Mouse (Mus musculus): Measurements from ENCODE around the gene Dnah8.
"Not testable (repeated sequence)": the region's sequence is repeated elsewhere in the genome, so short reads cannot be mapped to it uniquely, and the experiment has no call there.

The Dnah8 gene

DNA sequence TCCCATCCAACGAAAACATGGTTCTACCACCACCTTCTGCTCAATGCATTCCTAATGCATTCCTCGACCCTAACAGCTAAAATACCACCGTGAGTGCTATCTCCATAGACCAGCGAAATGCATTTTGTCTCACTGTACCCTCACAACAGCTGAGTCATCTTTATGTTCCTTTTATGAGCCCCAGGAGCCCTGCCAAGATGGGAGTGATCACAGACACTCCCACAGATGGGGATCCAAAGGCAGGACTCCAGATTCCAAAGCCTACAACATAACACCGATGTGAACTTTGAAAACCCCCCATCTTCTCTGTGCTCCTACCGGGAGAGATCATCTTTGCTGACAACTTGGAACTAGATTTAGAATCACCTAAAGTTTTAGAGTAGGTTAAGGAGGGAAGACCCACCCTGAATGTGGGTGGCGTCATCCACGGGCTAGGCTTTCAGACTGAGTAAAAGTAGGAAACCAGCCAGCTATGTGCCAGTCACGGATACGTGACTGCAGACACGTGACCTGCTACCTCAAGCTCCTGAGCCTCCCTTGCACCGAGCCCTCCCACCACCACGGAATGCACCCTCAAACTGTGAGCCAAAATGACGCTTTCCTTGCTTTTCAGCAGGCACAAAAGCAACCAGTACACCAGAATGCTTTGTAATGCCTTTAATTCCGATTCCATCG is 14.7 kb upstream of the Dnah8 start:
- peak; percentile 44 for DNase-seq

GRCm38 (mm10) chr17:30609980-30610307 is 14.2 kb upstream of the Dnah8 start:
- DNase-seq = no peak

DNA sequence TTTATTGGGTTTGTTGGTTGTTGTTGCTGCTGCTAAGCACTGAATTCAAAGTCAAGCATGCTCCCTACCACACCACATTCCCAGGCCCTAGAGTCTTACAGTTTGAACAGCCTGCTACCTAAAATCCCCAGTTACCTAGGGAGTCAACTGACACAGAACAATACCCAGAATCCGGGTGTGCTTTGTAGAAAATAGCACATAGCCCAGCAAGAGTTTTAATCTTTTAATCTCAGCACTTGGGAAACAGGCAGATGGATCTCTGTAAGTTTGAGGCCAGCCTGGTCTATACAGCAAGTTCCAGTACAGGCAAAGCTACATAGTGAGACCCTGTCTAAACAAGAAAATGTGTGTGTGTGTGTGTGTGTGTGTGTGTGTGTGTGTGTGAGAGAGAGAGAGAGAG is 13.4 kb upstream of the Dnah8 start:
- DNase-seq = no peak

DNA sequence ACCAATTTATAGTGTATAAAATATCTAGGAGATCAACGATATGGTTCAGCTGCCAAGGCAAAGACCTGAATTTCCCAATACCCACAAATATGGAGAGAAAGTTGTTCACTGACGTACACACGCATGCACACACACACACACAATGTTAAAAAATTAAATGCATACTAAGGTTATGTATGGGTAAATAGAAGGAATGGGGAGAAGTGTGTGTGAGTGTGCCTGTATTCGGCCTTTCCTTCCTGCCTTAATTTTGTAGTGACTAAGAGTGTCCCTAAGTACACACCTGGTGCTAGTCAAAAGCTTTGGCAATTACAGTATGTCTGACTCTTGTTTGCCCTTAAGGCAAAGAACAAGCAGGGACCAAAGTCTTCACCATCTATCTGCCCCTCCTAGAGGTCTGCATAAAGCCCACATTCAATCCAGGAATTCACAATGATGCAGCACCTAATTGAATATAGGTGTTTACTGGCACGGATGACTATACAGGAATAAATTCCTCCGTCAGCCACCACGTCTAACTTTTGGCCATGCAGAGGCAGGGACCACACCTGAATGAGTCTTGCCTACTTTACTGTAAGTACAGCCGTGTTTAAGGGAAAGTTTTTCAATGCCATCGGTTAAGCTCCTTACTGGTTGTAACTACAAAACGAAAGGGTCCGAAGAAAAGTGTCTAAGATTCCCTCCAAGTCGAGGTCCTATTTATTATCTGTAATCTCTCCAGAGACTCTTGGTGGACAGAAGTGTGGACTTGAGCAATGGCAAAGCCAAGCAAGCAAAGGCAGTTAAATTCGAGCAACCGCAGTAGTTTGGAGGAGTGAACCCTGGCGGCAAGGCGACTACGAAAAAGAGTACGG is 12.7 kb upstream of the Dnah8 start:
- no peak for DNase-seq

DNA sequence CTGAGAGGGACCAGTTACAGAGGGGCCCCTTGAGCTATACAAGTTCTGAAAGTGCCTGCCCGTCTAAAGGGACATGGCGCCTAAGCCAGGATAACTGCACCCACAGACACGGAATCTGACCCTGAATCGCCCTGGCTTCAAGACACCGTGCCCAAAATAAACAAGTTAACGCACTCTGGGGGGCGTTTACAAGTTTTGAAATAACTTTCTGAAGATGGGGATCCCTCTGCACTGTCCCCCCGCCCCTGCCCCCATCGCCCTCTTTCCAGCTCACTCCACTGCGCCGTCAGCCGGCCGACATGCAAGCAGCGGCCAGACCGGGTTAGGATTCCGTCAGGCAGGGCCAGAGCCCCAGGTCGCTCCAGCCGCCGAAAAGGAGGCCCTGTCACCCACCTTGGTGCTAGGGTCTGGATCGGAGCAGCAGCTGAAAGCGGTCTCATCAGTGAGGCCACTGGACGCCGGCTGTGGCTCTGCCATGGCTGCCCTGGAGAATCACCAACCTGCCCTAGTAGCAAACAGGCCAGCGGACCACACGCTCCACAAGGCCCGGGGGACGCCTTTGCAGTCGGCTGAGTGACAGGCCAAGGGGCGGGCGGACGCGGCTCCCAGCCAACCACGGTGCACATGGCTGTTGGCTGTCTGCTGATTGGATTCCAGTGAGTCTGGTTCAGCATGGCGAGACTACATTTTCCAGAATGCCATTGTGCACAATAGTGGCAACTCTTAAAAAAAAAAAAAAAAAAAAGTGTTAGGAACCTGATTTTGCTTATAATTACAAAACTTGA is 11.9 kb upstream of the Dnah8 start:
- DNase-seq = peak; percentile 100

DNA sequence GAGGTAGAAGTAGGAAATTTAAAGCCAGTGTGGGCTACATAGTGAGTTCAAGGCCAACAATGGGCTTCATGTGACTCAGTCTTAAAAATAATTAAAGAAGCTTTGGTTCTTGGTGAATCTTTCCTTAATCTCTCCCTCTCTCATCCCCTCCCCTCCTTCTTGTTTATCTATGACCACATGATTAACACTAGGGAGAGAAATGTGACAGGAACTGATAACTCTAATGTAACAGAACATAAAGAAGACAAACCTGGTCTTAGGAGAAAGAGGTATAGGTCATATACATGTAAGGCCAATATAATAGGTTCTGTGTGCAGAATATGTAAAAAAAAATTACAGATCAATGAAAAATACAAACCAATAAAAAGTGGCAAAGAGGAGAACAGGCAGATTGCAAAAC is 10.8 kb upstream of the Dnah8 start:
- DNase-seq = no peak

- no peak for DNase-seq
Measured at GRCm38 (mm10) chr17:30616203-30616602, 8.0 kb upstream of the Dnah8 start.

DNA sequence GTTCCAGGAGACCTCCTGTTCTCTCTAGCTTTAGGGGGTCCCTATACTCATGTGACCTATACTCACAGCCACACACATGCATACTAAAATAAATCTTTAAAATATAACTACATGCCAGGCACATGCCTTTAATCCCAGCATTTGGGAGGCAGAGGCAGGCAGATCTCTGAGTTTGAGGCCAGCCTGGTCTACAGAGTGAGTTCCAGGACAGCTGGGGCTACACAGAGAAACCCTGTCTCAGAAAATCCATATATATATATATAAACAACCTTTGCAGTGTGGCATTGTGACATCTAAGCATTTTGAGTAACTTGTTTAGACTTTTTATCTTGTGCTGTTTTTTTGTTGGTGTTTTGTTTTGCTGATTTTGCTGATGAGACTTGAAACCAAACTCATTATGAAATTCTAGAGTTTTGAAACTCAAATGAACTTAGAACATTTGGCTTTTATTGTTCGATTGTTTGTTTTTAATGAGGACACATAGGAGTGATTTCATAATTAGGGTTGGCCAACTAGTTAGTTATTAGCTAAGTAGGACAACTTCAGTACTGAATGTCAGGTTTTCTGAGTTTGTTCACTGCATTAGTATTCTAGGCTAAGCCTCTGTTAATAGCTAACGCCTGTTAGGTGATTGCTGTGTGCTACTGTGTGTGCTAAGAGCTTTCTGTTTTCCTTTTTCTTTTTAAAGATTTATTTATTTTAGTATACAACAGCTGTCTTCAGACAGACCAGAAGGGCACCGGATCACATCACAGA is 5.8 kb upstream of the Dnah8 start:
- DNase-seq = no peak

GRCm38 (mm10) chr17:30619153-30619552 is 5.0 kb upstream of the Dnah8 start:
- no peak for DNase-seq

DNA sequence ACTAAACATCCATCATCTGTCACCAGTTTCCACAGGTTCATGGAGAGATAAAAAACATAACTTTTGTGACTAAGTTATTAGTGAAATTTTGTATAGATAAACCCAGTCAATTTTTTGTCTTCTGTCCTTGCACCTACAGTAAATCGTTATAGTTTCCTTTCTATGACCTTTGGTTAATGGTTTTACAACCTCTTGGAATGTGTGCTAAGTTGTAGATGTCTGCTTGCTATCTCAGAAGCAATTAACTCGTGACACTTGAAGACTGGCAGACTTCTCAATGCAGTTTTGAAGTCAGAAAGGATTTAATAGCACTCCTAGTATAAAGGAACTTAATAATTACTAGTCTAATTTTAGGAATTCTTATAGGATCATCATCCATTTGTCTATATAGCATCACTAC is 3.6 kb upstream of the Dnah8 start:
- DNase-seq = no peak

DNA sequence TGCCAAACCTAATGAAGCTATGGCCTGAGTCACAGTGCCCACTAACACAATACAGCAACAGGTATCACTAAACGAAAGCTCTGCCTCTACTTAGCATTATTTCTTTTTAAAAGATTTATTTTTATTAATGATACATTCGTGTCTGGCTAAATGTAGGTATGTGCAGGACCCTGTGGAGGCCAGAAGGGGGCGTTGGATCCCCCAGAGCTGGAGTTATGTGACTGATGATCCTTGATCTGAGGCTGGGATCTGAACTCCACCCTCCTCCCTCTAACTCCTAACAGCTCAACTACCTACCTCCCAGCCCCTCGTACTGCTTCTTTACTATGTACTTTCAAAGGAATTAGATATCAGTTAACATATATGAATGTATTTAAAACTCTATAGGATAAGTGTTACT is 2.7 kb upstream of the Dnah8 start:
- DNase-seq = no peak

DNA sequence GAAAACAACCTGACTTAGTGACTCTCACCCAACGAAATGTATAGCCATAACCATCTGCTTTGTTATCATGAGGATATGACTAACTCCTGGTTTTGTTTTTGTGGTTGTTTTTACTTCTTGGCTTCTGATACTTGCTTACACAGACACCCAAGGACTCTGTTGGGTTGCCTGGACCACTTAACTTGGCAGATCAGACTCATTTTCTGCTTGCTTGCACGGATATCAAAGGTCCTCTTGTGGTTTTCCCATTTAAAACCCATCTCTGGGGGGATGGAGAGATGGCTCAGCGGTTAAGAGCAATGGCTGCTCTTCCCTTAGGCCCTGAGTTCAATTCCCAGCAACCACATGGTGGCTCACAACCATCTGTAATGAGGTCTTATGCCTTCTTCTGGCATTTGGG is 954 bp upstream of the Dnah8 start:
- DNase-seq = no peak

- not testable (repeated sequence) for DNase-seq
Measured at GRCm38 (mm10) chr17:30626719-30627118, 2.6 kb downstream of the Dnah8 start, which contains the start of gene Glo1. TSS of gene Glo1 (minus strand) at chr17:30626871.

DNA sequence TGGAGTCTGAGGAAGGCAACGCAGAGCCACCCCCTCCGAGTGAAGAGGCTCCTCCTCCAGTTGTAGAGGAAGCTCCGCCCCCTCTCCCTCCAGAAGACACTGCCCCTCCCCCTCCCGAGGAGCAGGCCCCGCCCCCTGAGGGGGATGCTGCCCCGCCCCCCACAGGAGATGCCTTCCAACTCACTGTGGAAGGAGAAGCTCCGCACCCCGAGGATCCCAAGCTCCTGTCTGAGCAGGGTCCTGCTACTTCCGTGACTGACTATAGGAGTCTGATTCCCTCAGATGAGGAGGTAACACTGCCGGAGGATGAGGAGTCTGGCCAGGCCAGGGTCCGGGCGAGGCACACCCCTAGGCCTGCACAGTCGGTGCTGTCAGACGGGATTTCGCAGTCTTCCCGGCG is 11.2 kb downstream of the Dnah8 start:
- DNase-seq = no peak

GRCm38 (mm10) chr17:30637714-30638113 is 13.6 kb downstream of the Dnah8 start:
- no peak for DNase-seq

GRCm38 (mm10) chr17:30638996-30639395 is 14.8 kb downstream of the Dnah8 start:
- no peak for DNase-seq

GRCm38 (mm10) chr17:30640896-30641295 is 16.7 kb downstream of the Dnah8 start:
- DNase-seq = no peak

DNA sequence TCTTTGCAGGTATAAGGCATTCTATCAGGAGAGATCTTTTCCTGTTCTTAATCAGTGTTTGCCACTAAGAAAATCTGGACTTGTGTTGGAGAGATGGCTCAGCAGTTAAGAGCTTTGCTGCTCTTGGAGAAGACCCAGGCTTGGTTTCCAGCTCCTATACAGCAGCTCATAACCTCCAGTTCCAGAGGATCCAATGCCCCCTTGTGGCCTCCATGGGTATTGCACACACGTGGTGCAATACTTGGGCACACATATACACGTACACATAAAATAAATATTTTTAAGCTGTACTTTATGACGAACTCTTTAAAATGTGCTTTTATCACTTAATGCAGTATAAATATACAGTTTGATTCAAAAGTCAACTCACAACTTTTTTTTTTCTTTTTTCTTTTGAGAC is 24.6 kb downstream of the Dnah8 start:
- DNase-seq = no peak

- no peak for DNase-seq
Measured at GRCm38 (mm10) chr17:30653010-30653409, 28.9 kb downstream of the Dnah8 start.

- no peak for DNase-seq
Measured at GRCm38 (mm10) chr17:30657530-30658151, 33.5 kb downstream of the Dnah8 start.

- DNase-seq = peak; percentile 33
Measured at GRCm38 (mm10) chr17:30658152-30658544, 34.0 kb downstream of the Dnah8 start.

GRCm38 (mm10) chr17:30662131-30662530 is 38.0 kb downstream of the Dnah8 start:
- DNase-seq = no peak

- DNase-seq = no peak
Measured at GRCm38 (mm10) chr17:30663170-30663569, 39.0 kb downstream of the Dnah8 start.
